Comparison of ENCODE assay signal across 13 mouse cellular contexts in the genomic region with DNA sequence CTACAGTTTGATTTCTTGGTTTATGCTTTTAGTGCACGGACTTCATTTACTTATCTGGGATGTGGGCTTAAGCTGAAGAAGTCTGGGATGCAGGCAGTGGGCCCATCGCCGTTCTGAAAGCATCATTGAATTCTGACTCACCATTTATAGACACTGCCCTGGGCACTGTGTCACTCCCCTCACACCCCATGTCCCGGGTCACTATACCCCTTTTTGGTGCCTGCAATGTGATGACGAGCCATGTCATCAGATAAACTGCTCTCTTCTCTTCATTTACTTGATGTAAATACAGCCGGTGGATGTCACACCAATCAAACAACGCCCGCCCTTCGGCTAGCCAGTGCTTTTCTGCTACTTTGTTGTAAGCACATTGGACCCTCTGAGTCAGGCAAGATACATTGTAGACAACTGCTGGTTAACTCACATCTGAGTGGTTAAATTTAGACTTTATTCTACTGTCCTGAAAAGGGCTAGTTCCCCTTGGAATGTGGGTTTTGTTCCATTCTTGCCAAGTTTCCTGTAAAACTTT.
DNase-seq lines count a peak whose midpoint lies in the region; ATAC-seq and TF ChIP-seq lines count a peak whose summit lies in the region.
"Had no signal": no experiment of that assay in that cellular context is flagged by ENCODE, and none has a peak within 500 bp of the region (broad histone marks: within the 10 kb centered on the region; RNA-seq: fewer than 3 reads in every experiment).

No protein-coding gene starts in this region.

- peak; percentile 80 for ATAC-seq in lung, embryonic 14.5 days (ENCODE audit: insufficient read depth)
- peak; percentile 58 for ATAC-seq in lung, postnatal 0 days
- ATAC-seq in intestine, postnatal 0 days = no peak

- H3K4me1 ChIP-seq in lung, embryonic 14.5 days (ENCODE audit: insufficient read depth) = no peaks in the 10 kb centered on the region
- H3K4me1 ChIP-seq in lung, adult 2 months (ENCODE audit: control insufficient read depth, insufficient read depth, low read length) = peaks cover 3% of the 10 kb centered on the region; the same call in 1 of the 2 replicates
- no peaks in the 10 kb centered on the region for H3K4me1 ChIP-seq in embryonic fibroblast, embryonic 13.5 days (ENCODE audit: control insufficient read depth, insufficient read depth, low read length)
- H3K4me1 ChIP-seq in lung, postnatal 0 days (ENCODE audit: insufficient read depth, low read depth, low read length) = no peaks in the 10 kb centered on the region; the same call in 1 of the 2 replicates
- no peaks in the 10 kb centered on the region for H3K4me1 ChIP-seq in intestine, postnatal 0 days (replicated peaks; ENCODE audit: control insufficient read depth, insufficient read depth, low read length)

- H3K4me2 ChIP-seq in lung, embryonic 14.5 days = no peak overlapping the region
- no peak overlapping the region for H3K4me2 ChIP-seq in lung, postnatal 0 days (replicated peaks; ENCODE audit: low read depth, low read length)
- H3K4me2 ChIP-seq in intestine, postnatal 0 days (replicated peaks; ENCODE audit: low read depth) = no peak overlapping the region

- H3K9me3 ChIP-seq in lung, embryonic 14.5 days (ENCODE audit: low read depth, low read length) = no peaks in the 10 kb centered on the region
- H3K9me3 ChIP-seq in lung, postnatal 0 days (ENCODE audit: low read length) = no peaks in the 10 kb centered on the region
- no peaks in the 10 kb centered on the region for H3K9me3 ChIP-seq in intestine, postnatal 0 days (ENCODE audit: control insufficient read depth)
- H3K9me3 ChIP-seq: embryonic facial prominence, embryonic 15.5 days; forebrain, embryonic 15.5 days; heart, embryonic 15.5 days; hindbrain, embryonic 15.5 days had no signal

- TF ChIP-seq EP300 in lung, postnatal 0 days (IDR thresholded peaks at IDR 0.05) = 0 out of 2 replicates have a peak, but pooled peaks have one; percentile 42

- TF ChIP-seq CTCF in lung, embryonic 14.5 days (IDR thresholded peaks at IDR 0.05; ENCODE audit: low read depth) = no peak
- no peak for TF ChIP-seq CTCF in lung, adult 2 months (IDR thresholded peaks at IDR 0.05; ENCODE audit: insufficient read depth, low read length)
- TF ChIP-seq CTCF in embryonic fibroblast, embryonic 13.5 days (IDR thresholded peaks at IDR 0.05; ENCODE audit: borderline replicate concordance, insufficient read depth, low read length) = no peak
- no peak for TF ChIP-seq CTCF in lung, postnatal 0 days (IDR thresholded peaks at IDR 0.05)
- TF ChIP-seq CTCF in intestine, postnatal 0 days (IDR thresholded peaks at IDR 0.05; ENCODE audit: low read depth) = no peak

- WGBS in lung, embryonic 14.5 days = 41% methylated on average over 9 of the region's 9 CpGs
- 65% methylated on average over 9 of the region's 9 CpGs for WGBS in lung, adult 2 months
- 55% methylated on average over 9 of the region's 9 CpGs for WGBS in lung, postnatal 0 days
- 85% methylated on average over 9 of the region's 9 CpGs for WGBS in intestine, postnatal 0 days

- no peak overlapping the region for H3K4me3 ChIP-seq in lung, embryonic 14.5 days (ENCODE audit: low read depth, low read length)
- no peak overlapping the region for H3K4me3 ChIP-seq in lung, adult 2 months (replicated peaks; ENCODE audit: extremely low read depth, low read depth, low read length)
- no peak overlapping the region for H3K4me3 ChIP-seq in embryonic fibroblast, embryonic 13.5 days (ENCODE audit: insufficient read depth, low read length)
- no peak overlapping the region for H3K4me3 ChIP-seq in lung, postnatal 0 days (ENCODE audit: low read depth, low read length)
- H3K4me3 ChIP-seq in intestine, postnatal 0 days (ENCODE audit: low read depth, low read length) = no peak overlapping the region

- H3K9ac ChIP-seq in lung, embryonic 14.5 days = no peak overlapping the region
- H3K9ac ChIP-seq in lung, postnatal 0 days (replicated peaks; ENCODE audit: low read depth) = no peak overlapping the region
- H3K9ac ChIP-seq in intestine, postnatal 0 days (ENCODE audit: low read depth, low read length) = no peak overlapping the region
- H3K9ac ChIP-seq: embryonic facial prominence, embryonic 15.5 days; heart, embryonic 15.5 days; hindbrain, embryonic 15.5 days had no signal

- no peaks in the 10 kb centered on the region for H3K27me3 ChIP-seq in lung, embryonic 14.5 days (ENCODE audit: insufficient read depth, low read length)
- no peaks in the 10 kb centered on the region for H3K27me3 ChIP-seq in lung, postnatal 0 days (replicated peaks; ENCODE audit: insufficient read depth, low read length)
- H3K27me3 ChIP-seq in intestine, postnatal 0 days (replicated peaks; ENCODE audit: control insufficient read depth, insufficient read depth, low read length) = no peaks in the 10 kb centered on the region
- H3K27me3 ChIP-seq: embryonic facial prominence, embryonic 15.5 days; forebrain, embryonic 15.5 days; heart, embryonic 15.5 days; hindbrain, embryonic 15.5 days had no signal

- no peaks in the 10 kb centered on the region for H3K36me3 ChIP-seq in lung, embryonic 14.5 days (ENCODE audit: insufficient read depth)
- no peaks in the 10 kb centered on the region for H3K36me3 ChIP-seq in lung, postnatal 0 days (ENCODE audit: insufficient read depth, low read length)
- no peaks in the 10 kb centered on the region for H3K36me3 ChIP-seq in intestine, postnatal 0 days (ENCODE audit: control insufficient read depth, insufficient read depth)
- H3K36me3 ChIP-seq: embryonic facial prominence, embryonic 15.5 days; forebrain, embryonic 15.5 days; heart, embryonic 15.5 days; hindbrain, embryonic 15.5 days had no signal

- no peak for TF ChIP-seq POLR2A in lung, adult 2 months (IDR thresholded peaks at IDR 0.05; ENCODE audit: borderline replicate concordance, extremely low read depth, low read depth, low read length)
- TF ChIP-seq POLR2A in embryonic fibroblast, embryonic 13.5 days (IDR thresholded peaks at IDR 0.05; ENCODE audit: low read depth, low read length) = no peak

- no peak overlapping the region for H3K27ac ChIP-seq in lung, embryonic 14.5 days (ENCODE audit: low read depth)
- H3K27ac ChIP-seq in embryonic fibroblast, embryonic 13.5 days (ENCODE audit: insufficient read depth, low read length) = 0 out of 2 replicates have a peak overlapping the region, but pooled peaks have one; percentile 9
- H3K27ac ChIP-seq in lung, postnatal 0 days (ENCODE audit: low read length) = no peak overlapping the region
- no peak overlapping the region for H3K27ac ChIP-seq in intestine, postnatal 0 days (ENCODE audit: low read depth, low read length)
- H3K27ac ChIP-seq: heart, embryonic 15.5 days had no signal

- peak; percentile 87 for DNase-seq in lung, embryonic 14.5 days
- DNase-seq in lung, adult 2 months = no peak
- DNase-seq in lung, postnatal 0 days (ENCODE audit: low spot score) = peak; percentile 36
- DNase-seq in lung, postnatal 4 days = peak; percentile 20 to 58
- DNase-seq: adrenal gland, postnatal 25 days; embryo, embryonic 11 days; gastrocnemius, postnatal 36 days had no signal
